In genomic region chr5:99632649-99633310, GRCm38 (mm10) we compare ENCODE assay signal across 20 mouse cellular contexts.
DNase-seq lines count a peak whose midpoint lies in the region; ATAC-seq and TF ChIP-seq lines count a peak whose summit lies in the region.
"Had no signal": no experiment of that assay in that cellular context is flagged by ENCODE, and none has a peak within 500 bp of the region (broad histone marks: within the 10 kb centered on the region; RNA-seq: fewer than 3 reads in every experiment).

No protein-coding gene starts in this region.

- ATAC-seq in kidney, embryonic 15.5 days (replicated peaks; ENCODE audit: low FRiP score), result peak; percentile 62
- ATAC-seq in intestine, postnatal 0 days, result peak; percentile 99
- ATAC-seq in liver, postnatal 0 days, result peak; percentile 96
- ATAC-seq: activated CD4-positive, CD25-positive, alpha-beta regulatory T cell, adult 4 months; forebrain, embryonic 14.5 days; hindbrain, postnatal 0 days; Patski had no signal

- peaks cover 5% of the 10 kb centered on the region; the same call in 1 of the 2 replicates for H3K4me1 ChIP-seq in kidney, embryonic 15.5 days
- no peaks in the 10 kb centered on the region; the same call in 1 of the 2 replicates for H3K4me1 ChIP-seq in intestine, postnatal 0 days (replicated peaks; ENCODE audit: control insufficient read depth, insufficient read depth, low read length)
- peaks cover 14% of the 10 kb centered on the region for H3K4me1 ChIP-seq in liver, postnatal 0 days (ENCODE audit: insufficient read depth)
- H3K4me1 ChIP-seq: neural tube, embryonic 12.5 days had no signal

- no peak for DNase-seq in kidney, adult 9 months
- DNase-seq in liver, postnatal 0 days, result peak; percentile 56
- DNase-seq in yolk sac, embryonic 10.5 days (ENCODE audit: low spot score), result peak; percentile 84
- no peak for DNase-seq in left cerebral cortex, postnatal 4 days
- no peak for DNase-seq in urinary bladder, postnatal 36 days (ENCODE audit: low spot score in 2 of 2)
- DNase-seq in lung, adult 18-20 months, result no peak
- DNase-seq: adrenal gland, postnatal 25 days; cerebellum, postnatal 14 days; heart, postnatal 4 days; lung, adult 2 months; lung, postnatal 36 days; thymus, adult 18-20 months had no signal

- H3K27ac ChIP-seq in kidney, embryonic 15.5 days, result no peak overlapping the region
- H3K27ac ChIP-seq in intestine, postnatal 0 days (ENCODE audit: low read depth, low read length), result peak overlapping the region; percentile 67
- peak overlapping the region; percentile 41 for H3K27ac ChIP-seq in liver, postnatal 0 days (ENCODE audit: low read depth)
- H3K27ac ChIP-seq: hindbrain, postnatal 0 days; neural tube, embryonic 12.5 days had no signal

- no peaks in the 10 kb centered on the region for H3K27me3 ChIP-seq in kidney, embryonic 15.5 days
- no peaks in the 10 kb centered on the region for H3K27me3 ChIP-seq in intestine, postnatal 0 days (replicated peaks; ENCODE audit: control insufficient read depth, insufficient read depth, low read length)
- H3K27me3 ChIP-seq in liver, postnatal 0 days (ENCODE audit: insufficient read depth, low read length), result no peaks in the 10 kb centered on the region
- H3K27me3 ChIP-seq: neural tube, embryonic 12.5 days had no signal

- TF ChIP-seq CTCF in intestine, postnatal 0 days (IDR thresholded peaks at IDR 0.05; ENCODE audit: low read depth), result no peak
- no peak for TF ChIP-seq CTCF in liver, postnatal 0 days (IDR thresholded peaks at IDR 0.05; ENCODE audit: low read depth)

- H3K4me2 ChIP-seq in kidney, embryonic 15.5 days, result no peak overlapping the region
- no peak overlapping the region for H3K4me2 ChIP-seq in intestine, postnatal 0 days (replicated peaks; ENCODE audit: low read depth)
- H3K4me2 ChIP-seq in liver, postnatal 0 days (ENCODE audit: low read depth, low read length), result peak overlapping the region; percentile 23
- H3K4me2 ChIP-seq: midbrain, embryonic 11.5 days; neural tube, embryonic 12.5 days had no signal

- 76% methylated on average over 11 of the region's 11 CpGs for WGBS in kidney, embryonic 15.5 days
- 27% methylated on average over 11 of the region's 11 CpGs for WGBS in intestine, postnatal 0 days
- WGBS in liver, postnatal 0 days (ENCODE audit: insufficient replicate concordance), result 26% methylated on average over 11 of the region's 11 CpGs

- no peaks in the 10 kb centered on the region for H3K36me3 ChIP-seq in kidney, embryonic 15.5 days
- no peaks in the 10 kb centered on the region for H3K36me3 ChIP-seq in intestine, postnatal 0 days (ENCODE audit: control insufficient read depth, insufficient read depth)
- H3K36me3 ChIP-seq in liver, postnatal 0 days (replicated peaks; ENCODE audit: insufficient read depth, low read length), result no peaks in the 10 kb centered on the region
- H3K36me3 ChIP-seq: neural tube, embryonic 12.5 days had no signal

- H3K9me3 ChIP-seq in kidney, embryonic 15.5 days (replicated peaks), result no peaks in the 10 kb centered on the region
- H3K9me3 ChIP-seq in intestine, postnatal 0 days (ENCODE audit: control insufficient read depth), result no peaks in the 10 kb centered on the region
- no peaks in the 10 kb centered on the region for H3K9me3 ChIP-seq in liver, postnatal 0 days (ENCODE audit: low read length)
- H3K9me3 ChIP-seq: neural tube, embryonic 12.5 days had no signal

- TF ChIP-seq EP300 in liver, postnatal 0 days (IDR thresholded peaks at IDR 0.05; ENCODE audit: low read depth), result peak; percentile 94

- intact Hi-C loops in left cerebral cortex, postnatal 4 days (cut with DNase I), result no loop called here

- H3K4me3 ChIP-seq in kidney, embryonic 15.5 days (replicated peaks), result no peak overlapping the region
- no peak overlapping the region for H3K4me3 ChIP-seq in intestine, postnatal 0 days (ENCODE audit: low read depth, low read length)
- H3K4me3 ChIP-seq in liver, postnatal 0 days (ENCODE audit: low read depth, low read length), result no peak overlapping the region
- H3K4me3 ChIP-seq: neural tube, embryonic 12.5 days had no signal

- no peak overlapping the region for H3K9ac ChIP-seq in kidney, embryonic 15.5 days
- H3K9ac ChIP-seq in intestine, postnatal 0 days (ENCODE audit: low read depth, low read length), result no peak overlapping the region
- H3K9ac ChIP-seq in liver, postnatal 0 days (replicated peaks), result no peak overlapping the region
- H3K9ac ChIP-seq: neural tube, embryonic 12.5 days had no signal

Comparison
In these comparisons a context has a peak if more than half of its experiments do, and no peak if none do; other contexts are left out.
1. DNase-seq: peak in liver, postnatal 0 days (single experiment) and yolk sac, embryonic 10.5 days (single experiment); none in kidney, adult 9 months (single experiment), left cerebral cortex, postnatal 4 days (single experiment), urinary bladder, postnatal 36 days (0 of 2) and lung, adult 18-20 months (0 of 2).
2. Peak in every context shown above with its lines, with median percentiles within 50 percentile points of each other: ATAC-seq.